Mouse (Mus musculus) regulatory T cell (primary cell): ENCODE measurements around the gene Polr2l.

Experiments used
- in situ Hi-C: fragments of 300-600 bp; cut with MboI, MseI; formaldehyde crosslinking; loops from one replicate; pipeline ENCODE4 v1.15.1; 2025; ENCODE audit warnings: high pct_unique_total_duplicates

Polr2l gene

GRCm38 (mm10) chr7:141433517-141434400 is 41.2 kb downstream of the Polr2l start:
- in situ Hi-C loops, result loop anchor here (5.0 to 10.0 kb wide), 2 partner anchors 36 to 1299 kb away; partner anchors contain the start of gene Mtg1

- in situ Hi-C loops, result loop anchor here (5.0 to 10.0 kb wide), 2 partner anchors 36 to 1298 kb away; partner anchors contain the start of gene Mtg1
Observed at GRCm38 (mm10) chr7:141432741-141433516, 42.0 kb downstream of the Polr2l start.

- in situ Hi-C loops, result loop anchor here (5.0 to 10.0 kb wide), 2 partner anchors 35 to 1297 kb away; partner anchors contain the start of gene Mtg1
Observed at GRCm38 (mm10) chr7:141432186-141432611, 42.7 kb downstream of the Polr2l start.

- in situ Hi-C loops, result loop anchor here (5.0 to 10.0 kb wide), 2 partner anchors 34 to 1297 kb away; partner anchors contain the start of gene Mtg1
Observed at GRCm38 (mm10) chr7:141431434-141432185, 43.3 kb downstream of the Polr2l start.

GRCm38 (mm10) chr7:141430585-141431240 is 44.2 kb downstream of the Polr2l start:
- in situ Hi-C loops, result loop anchor here (5.0 to 10.0 kb wide), 2 partner anchors 33 to 1296 kb away; partner anchors contain the start of gene Mtg1

- in situ Hi-C loops, result loop anchor here (5.0 to 10.0 kb wide), 2 partner anchors 33 to 1295 kb away; partner anchors contain the start of gene Mtg1
Observed at GRCm38 (mm10) chr7:141429840-141430584, 44.9 kb downstream of the Polr2l start.

GRCm38 (mm10) chr7:141429310-141429709 is 45.6 kb downstream of the Polr2l start, which contains the start of gene Cend1:
TSS of gene Cend1 (minus strand) at chr7:141429491.
- in situ Hi-C loops, result no loop called here

GRCm38 (mm10) chr7:141428701-141429100 is 46.2 kb downstream of the Polr2l start:
- in situ Hi-C loops, result no loop called here

- in situ Hi-C loops, result no loop called here
Observed at GRCm38 (mm10) chr7:141426948-141427730, 47.8 kb downstream of the Polr2l start.

GRCm38 (mm10) chr7:141423811-141424210 is 51.1 kb downstream of the Polr2l start:
- in situ Hi-C loops, result no loop called here
